19 mouse cellular contexts compared by ENCODE assay signal in the genomic region with DNA sequence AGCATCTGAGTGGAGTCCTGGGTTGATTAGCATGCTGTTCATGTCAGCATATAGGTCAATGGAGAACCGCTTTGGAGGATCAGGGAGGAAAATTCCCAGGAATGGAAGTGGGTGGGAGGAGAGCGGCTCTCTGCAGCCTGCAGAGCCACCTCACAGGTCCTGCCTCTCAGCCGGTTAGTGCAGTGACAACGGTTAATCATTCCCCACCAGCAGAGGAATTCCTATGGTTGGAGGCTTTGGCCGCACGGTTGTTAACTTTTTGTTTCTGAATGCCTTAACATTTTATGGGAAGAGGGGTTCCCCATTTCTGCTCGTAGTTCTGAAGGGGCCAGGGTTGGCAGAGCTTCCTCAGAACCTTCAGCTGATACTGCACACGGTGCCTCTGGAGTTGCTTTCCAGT.
DNase-seq lines count a peak whose midpoint lies in the region; ATAC-seq and TF ChIP-seq lines count a peak whose summit lies in the region.
"Had no signal": no experiment of that assay in that cellular context is flagged by ENCODE, and none has a peak within 500 bp of the region (broad histone marks: within the 10 kb centered on the region; RNA-seq: fewer than 3 reads in every experiment).

No protein-coding gene starts in this region.

- peak; percentile 2 for DNase-seq in heart, postnatal 0 days (ENCODE audit: low spot score)
- DNase-seq in heart, embryonic 10.5 days (ENCODE audit: low spot score) = no peak
- no peak for DNase-seq in Patski (ENCODE audit: low read depth, low spot score)
- DNase-seq in kidney, adult 11 months = peak; percentile 50
- DNase-seq in kidney, postnatal 0 days (ENCODE audit: low spot score) = peak; percentile 74
- no peak for DNase-seq in adrenal gland, postnatal 4 days (ENCODE audit: low spot score in 2 of 2)
- DNase-seq in urinary bladder, postnatal 10 days (ENCODE audit: low spot score) = no peak
- DNase-seq in layer of hippocampus, postnatal 10 days (ENCODE audit: low spot score in 2 of 2) = no peak
- DNase-seq: adrenal gland, postnatal 36 days; cerebellum, postnatal 14 days; embryo, embryonic 11 days; gastrocnemius, postnatal 36 days; layer of hippocampus, postnatal 36 days; lung, adult 18-20 months; midbrain, embryonic 14.5 days; spleen, adult 18-20 months had no signal

- H3K36me3 ChIP-seq in heart, postnatal 0 days (replicated peaks; ENCODE audit: control insufficient read depth, insufficient read depth, low read length) = peaks cover 37% of the 10 kb centered on the region
- peaks cover 25% of the 10 kb centered on the region for H3K36me3 ChIP-seq in heart, embryonic 10.5 days
- peaks cover 13% of the 10 kb centered on the region for H3K36me3 ChIP-seq in kidney, postnatal 0 days (ENCODE audit: insufficient read depth, low read length)
- H3K36me3 ChIP-seq: stomach, embryonic 15.5 days had no signal

- WGBS in heart, postnatal 0 days = 50% methylated on average over 8 of the region's 8 CpGs
- 66% methylated on average over 8 of the region's 8 CpGs for WGBS in heart, embryonic 10.5 days
- 36% methylated on average over 8 of the region's 8 CpGs for WGBS in kidney, postnatal 0 days

- 0 out of 2 replicates have a peak, but pooled peaks cover 7% of the 10 kb centered on the region for H3K4me1 ChIP-seq in heart, postnatal 0 days (ENCODE audit: control insufficient read depth, insufficient read depth)
- H3K4me1 ChIP-seq in heart, embryonic 10.5 days = peaks cover 8% of the 10 kb centered on the region
- H3K4me1 ChIP-seq in kidney, postnatal 0 days (replicated peaks; ENCODE audit: insufficient read depth, low read length) = 0 out of 2 replicates have a peak, but pooled peaks cover 21% of the 10 kb centered on the region
- H3K4me1 ChIP-seq: embryonic facial prominence, embryonic 15.5 days; stomach, embryonic 15.5 days had no signal

- no peaks in the 10 kb centered on the region for H3K27me3 ChIP-seq in heart, postnatal 0 days (ENCODE audit: control insufficient read depth, insufficient read depth, low read length)
- no peaks in the 10 kb centered on the region for H3K27me3 ChIP-seq in heart, embryonic 10.5 days (ENCODE audit: insufficient read depth, poor library complexity, severe bottlenecking)
- no peaks in the 10 kb centered on the region for H3K27me3 ChIP-seq in Patski
- no peaks in the 10 kb centered on the region for H3K27me3 ChIP-seq in kidney, postnatal 0 days (ENCODE audit: insufficient read depth, low read length)
- H3K27me3 ChIP-seq: embryonic facial prominence, embryonic 15.5 days; stomach, embryonic 15.5 days had no signal

- ATAC-seq in heart, postnatal 0 days (ENCODE audit: insufficient read depth, low read depth) = no peak
- peak; percentile 88 for ATAC-seq in Patski
- peak; percentile 78 for ATAC-seq in kidney, postnatal 0 days (replicated peaks; ENCODE audit: low FRiP score, low read depth)

- no peak overlapping the region for H3K9ac ChIP-seq in heart, postnatal 0 days (replicated peaks; ENCODE audit: low read depth, low read length)
- no peak overlapping the region for H3K9ac ChIP-seq in kidney, postnatal 0 days (ENCODE audit: low read depth, low read length)
- H3K9ac ChIP-seq: embryonic facial prominence, embryonic 15.5 days; hindbrain, embryonic 14.5 days; stomach, embryonic 15.5 days had no signal

- no peak for TF ChIP-seq CTCF in heart, postnatal 0 days (IDR thresholded peaks at IDR 0.05; ENCODE audit: low read depth)
- no peak for TF ChIP-seq CTCF in Patski (IDR thresholded peaks at IDR 0.05)
- no peak for TF ChIP-seq CTCF in kidney, postnatal 0 days (IDR thresholded peaks at IDR 0.05; ENCODE audit: low read depth)

- H3K4me3 ChIP-seq in heart, postnatal 0 days (ENCODE audit: low read depth, low read length) = no peak overlapping the region
- no peak overlapping the region for H3K4me3 ChIP-seq in heart, embryonic 10.5 days
- no peak overlapping the region for H3K4me3 ChIP-seq in kidney, postnatal 0 days (replicated peaks; ENCODE audit: low read depth, low read length)
- H3K4me3 ChIP-seq: embryonic facial prominence, embryonic 15.5 days; stomach, embryonic 15.5 days had no signal

- POLR2A ChIA-PET in Patski (lab: Charles Lee) = interaction anchor here (1.0 kb wide), 1 partner anchor 35 kb away, joined by 3 read pairs; no protein-coding TSS in a partner anchor

- CTCF ChIA-PET in Patski (lab: Charles Lee) = interaction anchor here (1.2 to 2.4 kb wide), 2 partner anchors 10 to 22 kb away, joined by 3 to 6 read pairs; no protein-coding TSS in a partner anchor

- in situ Hi-C loops in Patski (cut with MboI; ENCODE audit: low pct_unique_long_range_greater_than_20kb) = no loop called here

- TF ChIP-seq EP300 in heart, postnatal 0 days (IDR thresholded peaks at IDR 0.05; ENCODE audit: low read depth) = no peak

- H3K4me2 ChIP-seq in heart, postnatal 0 days (ENCODE audit: low read depth, low read length) = no peak overlapping the region
- H3K4me2 ChIP-seq in kidney, postnatal 0 days (ENCODE audit: low read length) = peak overlapping the region; percentile 24; the same call in 1 of the 2 replicates
- H3K4me2 ChIP-seq: embryonic facial prominence, embryonic 15.5 days; hindbrain, embryonic 14.5 days; stomach, embryonic 15.5 days had no signal

- peak overlapping the region; percentile 30; the same call in 1 of the 2 replicates for H3K27ac ChIP-seq in heart, postnatal 0 days (ENCODE audit: low read depth)
- H3K27ac ChIP-seq in heart, embryonic 10.5 days = no peak overlapping the region
- H3K27ac ChIP-seq in kidney, postnatal 0 days = peak overlapping the region; percentile 81
- H3K27ac ChIP-seq: embryonic facial prominence, embryonic 15.5 days; hindbrain, embryonic 14.5 days; stomach, embryonic 15.5 days had no signal

- H3K9me3 ChIP-seq in heart, postnatal 0 days (replicated peaks; ENCODE audit: control insufficient read depth, low read length) = no peaks in the 10 kb centered on the region
- no peaks in the 10 kb centered on the region for H3K9me3 ChIP-seq in heart, embryonic 10.5 days
- no peaks in the 10 kb centered on the region for H3K9me3 ChIP-seq in kidney, postnatal 0 days (replicated peaks; ENCODE audit: low read length)
- H3K9me3 ChIP-seq: embryonic facial prominence, embryonic 15.5 days; stomach, embryonic 15.5 days had no signal

Comparison
In these comparisons a context has a peak if more than half of its experiments do, and no peak if none do; other contexts are left out.
1. DNase-seq: peak in heart, postnatal 0 days (single experiment), kidney, adult 11 months (single experiment) and kidney, postnatal 0 days (single experiment); none in heart, embryonic 10.5 days (single experiment), Patski (single experiment), adrenal gland, postnatal 4 days (0 of 2), urinary bladder, postnatal 10 days (single experiment) and layer of hippocampus, postnatal 10 days (0 of 2).